Mouse (Mus musculus) embryonic facial prominence, embryonic 15.5 days (tissue): ENCODE results near the gene Nxt1. TPM values are rescaled to one million over a fixed set of nuclear protein-coding genes. Genes with fewer than 3 reads are reported as not detected.

Experiments used
- ATAC-seq: fragments of 200-750 bp; cut with Nextera tagmentation; 2 replicates; pipeline ENCODE4 v1.8.0; 2017; ENCODE audit warnings: low read depth, moderate TSS enrichment; ENCODE audit not compliant: insufficient number of reproducible peaks, low FRiP score, low TSS enrichment
- H3K27ac ChIP-seq: fragments of 300-500 bp; sonication (generic); replicated peaks from 2 replicates; pipeline ENCODE4 v1.5.1; 2015; ENCODE audit warnings: mild to moderate bottlenecking, inconsistent platforms
- H3K27me3 ChIP-seq: fragments of 300-500 bp; sonication (generic); 2 replicates; pipeline ENCODE4 v1.6.1; 2015; ENCODE audit warnings: inconsistent platforms
- H3K36me3 ChIP-seq: fragments of 300-500 bp; sonication (generic); 2 replicates; pipeline ENCODE4 v1.6.1; 2015; ENCODE audit warnings: mild to moderate bottlenecking, inconsistent platforms
- H3K4me1 ChIP-seq: fragments of 300-500 bp; sonication (generic); 2 replicates; pipeline ENCODE4 v1.6.1; 2015; ENCODE audit warnings: inconsistent platforms
- H3K4me2 ChIP-seq: fragments of 300-500 bp; sonication (generic); replicated peaks from 2 replicates; pipeline ENCODE4 v1.6.1; 2015; ENCODE audit warnings: mild to moderate bottlenecking, inconsistent platforms
- H3K4me3 ChIP-seq: fragments of 300-500 bp; sonication (generic); replicated peaks from 2 replicates; pipeline ENCODE4 v1.5.1; 2015; ENCODE audit warnings: mild to moderate bottlenecking, inconsistent platforms
- H3K9ac ChIP-seq: fragments of 300-500 bp; sonication (generic); 2 replicates; pipeline ENCODE4 v1.6.1; 2015; ENCODE audit warnings: inconsistent platforms
- H3K9me3 ChIP-seq: fragments of 300-500 bp; sonication (generic); replicated peaks from 2 replicates; pipeline ENCODE4 v1.6.1; 2016; ENCODE audit warnings: inconsistent platforms
- WGBS: fragments of 180-500 bp; shearing (Covaris S2); methylation state at CpG from one replicate; pipeline ENCODE4 v1.1.7; 2015; 5-methylcytosine and 5-hydroxymethylcytosine counted together
- polyA plus RNA-seq: library from polyadenylated mRNA; unstranded; fragments of >200 nt; fragmentation: Nextera tagmentation; extraction: Ambion mirVana; gene quantifications from 2 replicates; pipeline ENCODE4 v1.2.1, GENCODE M21; 2015

Gene Nxt1
- polyA plus RNA-seq, 1 experiment from 2014 or later, result 80.4 TPM

DNA sequence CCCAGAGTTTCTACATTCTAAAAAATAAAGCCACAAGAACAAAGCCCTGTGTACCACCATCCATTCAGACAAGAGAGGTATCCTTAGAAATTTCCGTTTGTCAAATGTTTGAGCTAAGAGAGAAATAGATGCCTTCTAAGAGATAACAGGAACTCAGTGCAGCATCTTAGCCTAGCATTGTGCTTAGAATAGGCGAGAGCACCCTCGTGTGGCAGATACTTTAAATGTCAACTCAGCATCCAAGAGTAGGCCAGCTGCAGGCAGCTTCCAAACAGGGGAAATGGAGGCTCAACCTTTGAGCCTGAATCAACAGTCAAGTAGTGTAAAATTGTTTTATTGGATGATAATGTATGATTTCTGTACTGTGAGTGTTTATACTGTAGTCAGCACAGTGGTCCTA, 17.4 kb upstream of the Nxt1 start:
- no peaks in the 10 kb centered on the region for H3K9me3 ChIP-seq
- H3K27me3 ChIP-seq, result no peaks in the 10 kb centered on the region
- 1% methylated on average over 3 of the region's 3 CpGs for WGBS
- no peaks in the 10 kb centered on the region for H3K4me1 ChIP-seq
- H3K27ac ChIP-seq, result no peak overlapping the region
- no peak overlapping the region for H3K4me3 ChIP-seq
- no peak for ATAC-seq
- H3K9ac ChIP-seq, result no peak overlapping the region
- no peaks in the 10 kb centered on the region for H3K36me3 ChIP-seq
- H3K4me2 ChIP-seq, result no peak overlapping the region

DNA sequence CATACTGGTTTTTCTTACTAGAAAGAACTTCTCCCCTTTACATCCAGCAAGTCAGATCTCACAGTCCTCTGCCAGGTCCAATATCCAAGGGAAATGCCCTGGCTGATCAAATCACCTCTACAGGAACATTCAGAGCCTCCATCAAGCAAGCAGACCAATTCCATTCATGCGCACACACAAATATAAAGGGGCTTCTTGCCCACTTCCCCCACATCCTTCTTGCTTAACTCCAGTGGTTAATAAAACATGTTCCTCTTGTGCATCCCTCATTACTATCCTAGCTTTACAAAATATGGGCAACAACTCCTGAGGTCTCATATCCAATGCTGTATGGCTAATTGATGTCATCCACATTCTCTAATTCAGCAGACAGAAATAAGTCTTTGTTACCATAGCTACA, 8.9 kb upstream of the Nxt1 start:
- WGBS, result 98% methylated on average over 1 of the region's 1 CpGs
- no peak for ATAC-seq
- Histone ChIP-seq H3K4me2 (no peak overlapping the region), H3K4me3 (no peak overlapping the region), H3K9ac (no peak overlapping the region), H3K27me3 (no peaks in the 10 kb centered on the region), H3K4me1 (no peaks in the 10 kb centered on the region), H3K27ac (no peak overlapping the region), H3K9me3 (no peaks in the 10 kb centered on the region), H3K36me3 (no peaks in the 10 kb centered on the region)

DNA sequence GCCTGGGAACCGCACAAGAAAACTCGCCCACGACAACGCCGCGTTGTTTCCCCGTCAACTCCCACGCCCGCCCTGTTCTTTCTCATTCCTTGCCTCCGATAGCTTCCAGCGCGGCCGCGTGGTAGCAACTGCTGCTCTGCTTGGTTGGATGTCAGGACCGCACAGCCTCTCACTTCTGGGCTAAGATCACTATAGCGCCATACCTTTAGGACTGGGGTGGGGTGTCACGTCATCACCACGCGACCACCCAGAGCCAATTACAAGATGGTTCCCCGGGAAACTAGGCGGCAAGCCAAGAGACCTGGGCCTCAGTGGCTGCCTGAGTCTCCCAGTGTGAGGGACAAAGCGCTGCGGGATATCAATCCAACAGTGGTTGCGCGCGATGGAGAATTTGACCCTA, 5.4 kb downstream of the Nxt1 start:
- H3K9ac ChIP-seq, result peak overlapping the region; percentile 12; the same call in 1 of the 2 replicates
- H3K4me3 ChIP-seq, result peak overlapping the region; percentile 46
- H3K27me3 ChIP-seq, result no peaks in the 10 kb centered on the region
- H3K36me3 ChIP-seq, result peaks cover 21% of the 10 kb centered on the region
- no peaks in the 10 kb centered on the region for H3K9me3 ChIP-seq
- peak overlapping the region; percentile 83 for H3K27ac ChIP-seq
- peaks cover 56% of the 10 kb centered on the region for H3K4me1 ChIP-seq
- WGBS, result 9% methylated on average over 26 of the region's 26 CpGs
- 0 out of 2 replicates have a peak, but pooled peaks have one; percentile 21 for ATAC-seq
- peak overlapping the region; percentile 50 for H3K4me2 ChIP-seq

DNA sequence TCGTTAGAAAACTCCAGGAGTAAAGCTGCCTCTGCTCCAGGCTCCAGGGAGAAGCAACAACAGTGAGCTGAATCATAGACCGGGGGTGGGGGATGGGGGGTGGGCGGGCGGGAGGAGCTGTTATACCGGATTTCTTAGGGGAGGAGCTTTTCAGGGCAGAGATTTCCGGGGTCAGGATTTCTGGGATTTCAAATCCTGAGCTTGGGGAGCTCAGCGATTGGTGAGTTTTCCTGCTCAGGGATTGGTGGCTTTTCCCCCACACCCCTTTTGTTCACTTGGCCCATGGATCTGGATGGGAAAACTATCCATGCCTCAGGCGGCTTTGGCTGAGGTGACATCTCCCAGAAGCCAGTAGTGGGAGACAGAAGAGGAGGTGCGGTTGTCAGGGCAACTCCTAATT, 6.9 kb downstream of the Nxt1 start:
- Histone ChIP-seq H3K4me2 (peak overlapping the region; percentile 89), H3K9ac (no peak overlapping the region), H3K27me3 (no peaks in the 10 kb centered on the region), H3K36me3 (peaks cover 31% of the 10 kb centered on the region), H3K4me3 (peak overlapping the region; percentile 82), H3K9me3 (no peaks in the 10 kb centered on the region), H3K4me1 (peaks cover 43% of the 10 kb centered on the region), H3K27ac (peak overlapping the region; percentile 93)
- WGBS, result 3% methylated on average over 9 of the region's 9 CpGs
- peak; percentile 59 for ATAC-seq

DNA sequence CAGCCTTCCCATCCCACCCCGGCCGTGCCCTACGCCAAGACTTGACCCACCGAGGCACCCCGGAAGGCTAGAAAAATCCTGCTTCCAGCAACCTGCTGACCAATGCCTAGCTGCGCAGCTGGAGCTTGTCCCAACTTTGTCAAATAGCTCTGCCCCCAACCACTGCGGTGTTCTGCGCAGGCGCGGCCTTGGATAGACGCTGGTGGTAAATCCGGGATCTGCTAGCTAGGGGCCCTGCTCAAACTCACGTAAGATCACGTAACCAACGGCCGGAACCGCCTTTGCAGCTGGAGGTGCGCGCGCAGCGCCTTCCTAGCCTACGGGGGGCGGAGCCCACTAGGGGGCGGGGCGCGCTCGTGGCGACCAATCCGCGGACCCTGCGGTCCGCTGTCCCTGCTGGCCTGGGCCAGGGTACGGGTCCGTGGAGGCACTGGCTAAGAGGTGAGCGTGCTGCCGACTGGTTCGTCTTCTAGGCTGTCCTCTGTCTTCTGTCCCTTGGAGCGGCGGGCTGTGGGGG, 8.4 kb downstream of the Nxt1 start, which contains the start of gene Gzf1:
TSS of gene Gzf1 (plus strand) at position 249 of the 517 bp plus-strand sequence.
- Histone ChIP-seq H3K27ac (peak within 1 kb of the TSS; percentile 92), H3K4me2 (peak within 1 kb of the TSS; percentile 89), H3K4me3 (peak within 1 kb of the TSS; percentile 82), H3K9me3 (no peaks in the 10 kb centered on the region), H3K36me3 (peaks cover 31% of the 10 kb centered on the region), H3K4me1 (peaks cover 41% of the 10 kb centered on the region), H3K27me3 (no peaks in the 10 kb centered on the region), H3K9ac (peak within 1 kb of the TSS; percentile 82)
- under 1% methylated on average over 39 of the region's 39 CpGs for WGBS
- peak; percentile 95 for ATAC-seq

DNA sequence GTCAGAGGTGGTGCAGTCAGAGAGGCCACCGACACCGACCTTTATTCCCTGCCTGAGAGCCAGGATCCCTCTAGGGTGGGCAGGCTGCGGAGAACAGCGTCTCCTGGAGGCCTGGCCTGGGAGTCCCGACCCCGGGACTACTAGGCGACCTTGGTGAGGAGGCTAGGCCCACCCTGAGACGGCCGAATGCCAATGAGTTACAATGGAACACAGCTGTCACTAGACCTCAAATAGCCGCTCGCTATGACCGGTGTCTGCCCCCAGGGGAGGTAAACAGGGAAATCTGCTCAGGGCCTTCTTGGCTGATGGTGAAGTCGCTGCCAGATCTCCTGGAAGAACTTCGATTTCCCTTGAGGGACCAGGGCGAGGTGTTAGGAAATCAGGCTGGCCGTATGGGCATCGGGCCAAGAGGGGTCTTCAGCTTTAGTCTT, 9.1 kb downstream of the Nxt1 start:
- Histone ChIP-seq H3K4me2 (peak overlapping the region; percentile 89), H3K27me3 (no peaks in the 10 kb centered on the region), H3K27ac (peak overlapping the region; percentile 92), H3K9me3 (no peaks in the 10 kb centered on the region), H3K4me1 (peaks cover 41% of the 10 kb centered on the region), H3K9ac (peak overlapping the region; percentile 82), H3K4me3 (peak overlapping the region; percentile 82), H3K36me3 (peaks cover 31% of the 10 kb centered on the region)
- ATAC-seq, result peak; percentile 32
- WGBS, result 9% methylated on average over 17 of the region's 17 CpGs

DNA sequence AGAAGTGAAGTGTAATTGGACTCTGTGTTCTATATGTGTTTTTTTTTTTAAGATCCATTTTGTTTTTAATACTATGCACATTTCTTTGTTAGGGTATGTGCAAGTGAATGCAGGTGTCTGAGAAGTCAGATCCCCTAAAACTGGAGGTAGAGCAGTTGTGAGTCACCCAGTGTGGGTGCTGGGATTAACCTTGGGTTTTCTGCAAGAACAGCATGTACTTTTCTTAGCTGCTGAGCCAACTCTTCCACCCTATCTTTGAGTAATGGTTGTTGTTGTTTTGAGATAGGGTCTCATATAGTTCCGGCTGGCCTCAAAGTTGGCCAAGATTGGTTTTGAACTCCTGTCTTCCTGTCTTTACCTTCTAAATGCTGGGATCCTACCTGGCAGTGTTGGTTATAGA, 10.6 kb downstream of the Nxt1 start:
- Histone ChIP-seq H3K9me3 (no peaks in the 10 kb centered on the region), H3K9ac (no peak overlapping the region), H3K27me3 (no peaks in the 10 kb centered on the region), H3K36me3 (peaks cover 42% of the 10 kb centered on the region), H3K4me3 (no peak overlapping the region), H3K4me2 (no peak overlapping the region), H3K4me1 (peaks cover 31% of the 10 kb centered on the region), H3K27ac (no peak overlapping the region)
- WGBS, result 86% methylated on average over 1 of the region's 1 CpGs
- no peak for ATAC-seq

DNA sequence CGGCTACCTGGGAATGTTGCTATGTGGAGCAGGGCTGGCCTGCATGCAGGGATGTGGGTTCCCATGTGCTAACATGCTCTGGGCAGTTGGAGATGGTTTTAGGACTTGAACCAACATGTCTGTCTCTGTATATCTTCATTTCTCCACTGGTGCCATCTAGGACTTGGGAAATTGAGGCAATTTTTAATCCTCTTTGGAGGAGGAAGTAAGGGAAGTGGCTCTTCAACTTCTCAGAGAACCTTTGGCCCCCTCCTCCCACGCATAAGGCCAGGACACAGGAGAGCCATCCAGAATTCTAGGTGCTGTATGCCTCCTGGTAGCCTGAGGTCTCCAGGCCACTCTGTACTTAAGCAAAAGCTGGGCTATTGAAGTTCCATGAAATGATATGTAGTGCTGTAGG, 12.6 kb downstream of the Nxt1 start:
- Histone ChIP-seq H3K27ac (no peak overlapping the region), H3K4me3 (no peak overlapping the region), H3K4me2 (no peak overlapping the region), H3K9me3 (no peaks in the 10 kb centered on the region), H3K27me3 (no peaks in the 10 kb centered on the region), H3K4me1 (peaks cover 15% of the 10 kb centered on the region), H3K9ac (no peak overlapping the region), H3K36me3 (peaks cover 53% of the 10 kb centered on the region)
- 91% methylated on average over 2 of the region's 2 CpGs for WGBS
- ATAC-seq, result no peak

DNA sequence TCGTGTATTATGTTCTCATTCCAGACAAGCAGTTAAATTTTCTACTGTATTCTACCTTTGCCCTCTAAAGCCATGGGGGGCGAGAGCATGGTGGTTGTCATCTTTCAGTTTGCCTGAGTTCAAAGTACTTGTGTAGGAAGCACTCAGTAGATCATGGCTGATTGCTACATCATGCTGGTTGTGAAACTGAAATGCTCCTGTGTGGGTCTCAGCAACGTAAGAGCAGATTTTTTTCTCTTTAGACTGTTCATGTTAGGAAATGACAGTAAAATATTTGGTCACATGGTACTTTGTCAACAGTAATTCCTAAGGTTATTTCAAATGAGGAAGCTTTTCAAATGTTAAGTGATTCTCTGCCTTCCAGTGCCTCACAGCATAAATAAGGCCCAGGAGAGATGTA, 13.3 kb downstream of the Nxt1 start:
- no peak for ATAC-seq

DNA sequence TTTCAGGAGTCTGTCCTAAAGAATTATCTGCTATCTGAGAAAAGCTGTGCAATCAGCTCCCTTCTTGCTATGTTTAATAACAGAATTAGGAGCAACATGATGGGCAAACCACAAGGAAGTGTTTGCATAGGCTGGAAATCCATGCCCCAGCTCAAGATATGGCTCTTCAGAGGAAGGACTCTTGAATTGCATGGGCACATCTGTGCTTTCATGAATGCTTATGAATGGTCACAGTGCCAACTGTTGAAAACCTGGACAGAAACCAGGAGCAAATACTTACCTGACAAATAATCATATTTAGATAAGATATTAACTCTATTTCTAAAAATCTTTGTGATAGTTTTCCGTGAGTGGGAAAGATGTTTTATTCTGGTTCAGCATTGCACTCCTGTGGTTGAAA, 14.5 kb downstream of the Nxt1 start:
- no peak overlapping the region for H3K27ac ChIP-seq
- 94% methylated on average over 1 of the region's 1 CpGs for WGBS
- no peak overlapping the region for H3K4me2 ChIP-seq
- no peak overlapping the region for H3K4me3 ChIP-seq
- H3K4me1 ChIP-seq, result peaks cover 6% of the 10 kb centered on the region
- H3K9ac ChIP-seq, result no peak overlapping the region
- no peaks in the 10 kb centered on the region for H3K9me3 ChIP-seq
- H3K36me3 ChIP-seq, result peaks cover 70% of the 10 kb centered on the region
- no peak for ATAC-seq
- no peaks in the 10 kb centered on the region for H3K27me3 ChIP-seq

More for the DNA sequence above, 13.3 kb downstream of the Nxt1 start:
- H3K36me3 ChIP-seq, result peaks cover 59% of the 10 kb centered on the region
- no peak overlapping the region for H3K9ac ChIP-seq
- H3K4me1 ChIP-seq, result peaks cover 11% of the 10 kb centered on the region
- WGBS, result 85% methylated on average over 3 of the region's 3 CpGs
- H3K27ac ChIP-seq, result no peak overlapping the region
- H3K27me3 ChIP-seq, result no peaks in the 10 kb centered on the region
- H3K4me3 ChIP-seq, result no peak overlapping the region
- H3K4me2 ChIP-seq, result no peak overlapping the region
- H3K9me3 ChIP-seq, result no peaks in the 10 kb centered on the region

DNA sequence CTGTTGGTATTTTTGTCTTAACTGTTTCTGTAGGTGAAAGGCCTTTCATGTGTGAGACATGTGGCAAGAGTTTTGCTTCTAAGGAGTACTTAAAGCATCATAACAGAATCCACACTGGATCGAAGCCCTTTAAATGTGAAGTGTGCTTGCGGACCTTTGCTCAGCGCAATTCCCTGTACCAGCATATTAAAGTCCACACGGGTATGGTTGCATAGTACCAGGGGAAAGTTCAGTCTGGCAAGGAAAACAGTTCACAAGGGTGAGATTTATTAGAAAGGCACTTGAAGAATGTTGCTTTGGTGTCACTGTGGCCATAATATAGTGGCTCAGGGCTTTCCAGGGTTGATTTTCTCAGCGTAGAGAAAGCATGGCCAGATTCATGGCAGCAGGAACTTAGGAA, 15.6 kb downstream of the Nxt1 start:
- no peaks in the 10 kb centered on the region for H3K4me1 ChIP-seq
- no peak overlapping the region for H3K27ac ChIP-seq
- 92% methylated on average over 5 of the region's 5 CpGs for WGBS
- H3K9me3 ChIP-seq, result no peaks in the 10 kb centered on the region
- no peak overlapping the region for H3K9ac ChIP-seq
- no peak overlapping the region for H3K4me2 ChIP-seq
- no peaks in the 10 kb centered on the region for H3K27me3 ChIP-seq
- H3K36me3 ChIP-seq, result peaks cover 74% of the 10 kb centered on the region
- no peak overlapping the region for H3K4me3 ChIP-seq
- ATAC-seq, result no peak

DNA sequence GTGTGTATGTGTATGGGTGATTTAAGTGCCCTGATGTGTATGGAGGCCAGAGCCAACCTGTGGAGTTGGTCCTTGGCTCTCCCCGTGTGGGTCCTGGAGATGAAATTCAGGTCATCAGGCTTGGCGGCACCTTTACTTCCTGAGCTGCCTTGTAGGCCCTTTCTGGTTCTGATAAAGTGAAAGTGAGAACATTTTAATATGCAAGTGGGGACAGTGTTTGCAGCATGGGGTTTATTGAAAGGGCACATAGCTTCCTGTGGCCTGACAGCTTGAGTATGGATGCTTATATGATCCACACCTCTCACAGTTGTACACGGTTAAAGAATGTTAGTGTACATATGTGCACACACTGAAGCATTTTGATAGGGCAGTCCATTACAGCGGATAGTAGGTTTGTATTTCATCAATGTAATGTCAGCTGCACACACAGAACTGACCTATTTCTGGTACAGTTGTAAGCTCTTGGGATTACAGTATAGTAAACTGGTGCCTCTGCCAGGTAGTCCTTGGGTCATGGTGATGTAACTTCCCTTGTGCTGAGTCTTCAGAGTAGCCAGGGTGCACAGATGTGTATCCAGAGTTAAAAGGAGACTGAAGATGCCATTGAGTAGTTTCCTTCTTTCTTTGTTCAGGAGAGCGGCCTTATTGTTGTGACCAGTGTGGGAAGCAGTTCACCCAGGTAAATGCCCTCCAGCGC, 17.2 kb downstream of the Nxt1 start:
- H3K27me3 ChIP-seq, result no peaks in the 10 kb centered on the region
- H3K9ac ChIP-seq, result no peak overlapping the region
- WGBS, result 94% methylated on average over 6 of the region's 6 CpGs
- ATAC-seq, result no peak
- no peak overlapping the region for H3K4me3 ChIP-seq
- no peak overlapping the region for H3K4me2 ChIP-seq
- no peaks in the 10 kb centered on the region for H3K4me1 ChIP-seq
- no peaks in the 10 kb centered on the region for H3K9me3 ChIP-seq
- peaks cover 72% of the 10 kb centered on the region for H3K36me3 ChIP-seq
- H3K27ac ChIP-seq, result no peak overlapping the region
